Mouse (Mus musculus): Measurements from ENCODE around the gene Eif4ebp2. TPM values are rescaled to one million over a fixed set of nuclear protein-coding genes. Genes with fewer than 3 reads are reported as not detected.
A peak's percentile ranks its signal among the peaks of the same experiment; 100 is the strongest.

Gene Eif4ebp2
- 10 to 100 TPM; 45.2 to 47.5 TPM for total RNA-seq (2021)
- long read RNA-seq, experiment 1, full-length matches to known transcripts = 1 of 11 reads
- long read RNA-seq, experiment 1, partial matches to known transcripts = 0 of 11 reads
- long read RNA-seq, experiment 1, other reads (novel, unspliced or antisense) = 10 of 11 reads
- long read RNA-seq, experiment 2, full-length matches to known transcripts = 10 of 24 reads
- long read RNA-seq, experiment 2, partial matches to known transcripts = 0 of 24 reads
- long read RNA-seq, experiment 2, other reads (novel, unspliced or antisense) = 14 of 24 reads

- H3K27ac ChIP-seq = peak within 1 kb of the TSS; percentile 68
- intact Hi-C loops (cut with DNase I) = no loop called here
- H3K4me3 ChIP-seq = peak within 1 kb of the TSS; percentile 96
- TF ChIP-seq CTCF (IDR thresholded peaks at IDR 0.05) = no peak
- peak; percentile 97 to 98 for DNase-seq (ENCODE audit: extremely low spot score in 1 of 2, low spot score in 2 of 2)
Observed at GRCm38 (mm10) chr10:61452645-61453044, at the start of gene Eif4ebp2. TSS of gene Eif4ebp2 (minus strand) at chr10:61452661.

DNA sequence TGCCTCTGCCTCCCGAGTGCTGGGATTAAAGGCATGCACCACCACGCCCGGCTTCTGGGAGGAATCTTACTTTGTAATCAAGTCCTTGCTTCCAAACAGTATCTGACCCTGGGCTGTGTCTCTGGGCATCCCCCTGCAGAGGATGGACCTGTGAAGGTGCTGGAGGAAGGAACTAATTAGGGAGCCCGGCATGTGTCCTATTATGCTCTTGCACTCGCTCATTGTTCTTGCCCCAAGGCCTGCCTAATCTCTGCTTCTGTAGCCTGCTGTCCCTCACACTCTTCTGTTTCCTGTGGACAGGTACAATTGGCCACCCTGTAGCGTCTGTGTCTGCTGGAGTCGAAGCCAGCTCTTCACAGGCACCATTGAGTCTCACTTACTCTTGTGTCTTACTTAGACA lies 48.3 kb upstream of the Eif4ebp2 start:
- no peak for TF ChIP-seq CTCF (IDR thresholded peaks at IDR 0.05)
- intact Hi-C loops (cut with DNase I) = no loop called here

GRCm38 (mm10) chr10:61499505-61500466 lies 47.3 kb upstream of the Eif4ebp2 start:
- DNase-seq (ENCODE audit: extremely low spot score in 1 of 2, low spot score in 2 of 2) = no peak
- intact Hi-C loops (cut with DNase I) = no loop called here
- Histone ChIP-seq H3K4me3 (no peak overlapping the region), H3K27ac (no peak overlapping the region)
- TF ChIP-seq CTCF (IDR thresholded peaks at IDR 0.05) = no peak

More for the DNA sequence above, 48.3 kb upstream of the Eif4ebp2 start:
- no peak for DNase-seq (ENCODE audit: extremely low spot score in 1 of 2, low spot score in 2 of 2)
- H3K4me3 ChIP-seq = no peak overlapping the region
- no peak overlapping the region for H3K27ac ChIP-seq

DNA sequence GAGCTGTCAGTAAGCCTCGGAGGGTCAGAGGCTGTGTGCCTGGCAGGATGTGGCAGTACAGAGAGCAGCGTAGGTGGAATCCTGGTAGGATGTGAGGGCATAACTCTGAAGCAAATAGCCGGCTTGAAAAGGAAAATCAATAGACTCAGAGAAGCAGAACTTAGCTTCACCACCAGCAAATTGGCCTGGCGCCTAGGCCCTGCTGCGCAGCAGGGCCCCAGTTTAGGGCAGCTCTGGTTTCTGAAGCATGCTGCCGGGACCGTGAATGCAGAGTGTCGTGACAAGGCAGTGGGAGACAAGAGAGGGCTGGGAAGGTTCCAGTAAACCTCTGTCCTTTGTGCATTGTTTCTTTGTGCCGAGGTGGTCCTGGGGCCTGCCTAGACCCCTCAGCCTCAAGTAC lies 43.8 kb upstream of the Eif4ebp2 start:
- Histone ChIP-seq H3K27ac (no peak overlapping the region), H3K4me3 (no peak overlapping the region)
- no peak for TF ChIP-seq CTCF (IDR thresholded peaks at IDR 0.05)
- intact Hi-C loops (cut with DNase I) = no loop called here
- DNase-seq (ENCODE audit: extremely low spot score in 1 of 2, low spot score in 2 of 2) = no peak

DNA sequence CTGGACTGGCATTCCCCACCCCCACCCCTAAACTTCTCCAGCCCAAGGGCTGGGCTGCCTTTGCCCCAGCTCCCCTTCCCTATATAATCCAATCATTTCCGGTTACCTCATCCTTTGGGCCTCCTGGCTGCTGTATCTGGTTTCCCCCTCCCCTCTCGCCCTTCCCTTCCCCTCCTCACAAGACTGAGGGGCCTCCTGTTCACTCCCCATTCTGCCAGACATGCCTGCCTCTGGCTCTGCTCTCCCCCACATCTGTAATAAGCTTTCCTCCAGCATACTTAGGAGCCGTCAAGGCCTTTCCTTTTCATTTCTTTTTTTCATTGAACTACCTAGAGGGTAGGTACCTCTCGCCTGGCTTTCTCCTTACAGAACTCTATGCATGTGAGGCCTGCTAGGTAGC lies 43.0 kb upstream of the Eif4ebp2 start:
- H3K4me3 ChIP-seq = no peak overlapping the region
- DNase-seq (ENCODE audit: extremely low spot score in 1 of 2, low spot score in 2 of 2) = no peak
- intact Hi-C loops (cut with DNase I) = no loop called here
- no peak overlapping the region for H3K27ac ChIP-seq
- TF ChIP-seq CTCF (IDR thresholded peaks at IDR 0.05) = no peak

- no peak overlapping the region for H3K27ac ChIP-seq
- intact Hi-C loops (cut with DNase I) = loop anchor here (1.0 to 2.0 kb wide), 2 partner anchors 111 to 166 kb away; no protein-coding TSS in a partner anchor
- peak; percentile 76 to 83 for DNase-seq (ENCODE audit: extremely low spot score in 1 of 2, low spot score in 2 of 2)
- H3K4me3 ChIP-seq = no peak overlapping the region
- peak; percentile 95 for TF ChIP-seq CTCF (IDR thresholded peaks at IDR 0.05)
Observed at GRCm38 (mm10) chr10:61492040-61492439, 39.6 kb upstream of the Eif4ebp2 start.

GRCm38 (mm10) chr10:61491573-61491972 lies 39.1 kb upstream of the Eif4ebp2 start:
- TF ChIP-seq CTCF (IDR thresholded peaks at IDR 0.05) = no peak
- no peak overlapping the region for H3K27ac ChIP-seq
- intact Hi-C loops (cut with DNase I) = no loop called here
- no peak overlapping the region for H3K4me3 ChIP-seq
- DNase-seq (ENCODE audit: extremely low spot score in 1 of 2, low spot score in 2 of 2) = no peak

- intact Hi-C loops (cut with DNase I) = no loop called here
Observed at GRCm38 (mm10) chr10:61488522-61489110, 36.2 kb upstream of the Eif4ebp2 start.

GRCm38 (mm10) chr10:61486551-61487339 lies 34.3 kb upstream of the Eif4ebp2 start:
- H3K27ac ChIP-seq = no peak overlapping the region
- intact Hi-C loops (cut with DNase I) = no loop called here

More at GRCm38 (mm10) chr10:61488522-61489110, 36.2 kb upstream of the Eif4ebp2 start:
- Histone ChIP-seq H3K4me3 (no peak overlapping the region), H3K27ac (no peak overlapping the region)
- TF ChIP-seq CTCF (IDR thresholded peaks at IDR 0.05) = no peak
- DNase-seq (ENCODE audit: extremely low spot score in 1 of 2, low spot score in 2 of 2) = no peak

DNA sequence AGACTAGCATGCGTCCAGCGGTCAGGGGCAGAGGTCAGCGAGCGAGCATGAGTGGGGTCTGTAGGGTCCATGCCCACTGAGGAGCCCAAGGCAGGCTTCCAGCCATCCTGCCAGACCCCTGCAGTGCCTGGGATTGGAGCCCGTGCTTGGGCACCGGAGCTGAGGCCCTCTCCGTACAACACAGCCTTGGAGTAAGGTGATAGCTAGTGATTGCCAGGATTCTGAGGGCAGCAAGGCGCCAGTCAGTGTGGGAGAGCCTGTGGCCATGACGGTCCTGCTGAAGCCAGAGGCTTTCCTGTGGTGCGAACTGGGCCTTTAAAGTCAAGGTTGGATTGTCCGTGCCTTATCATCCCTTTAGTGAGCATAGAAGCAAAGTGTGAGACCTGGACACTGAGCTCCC lies 32.3 kb upstream of the Eif4ebp2 start:
- TF ChIP-seq CTCF (IDR thresholded peaks at IDR 0.05) = no peak
- Histone ChIP-seq H3K4me3 (no peak overlapping the region), H3K27ac (no peak overlapping the region)
- no peak for DNase-seq (ENCODE audit: extremely low spot score in 1 of 2, low spot score in 2 of 2)
- intact Hi-C loops (cut with DNase I) = no loop called here

More at GRCm38 (mm10) chr10:61486551-61487339, 34.3 kb upstream of the Eif4ebp2 start:
- TF ChIP-seq CTCF (IDR thresholded peaks at IDR 0.05) = no peak
- DNase-seq (ENCODE audit: extremely low spot score in 1 of 2, low spot score in 2 of 2) = no peak
- no peak overlapping the region for H3K4me3 ChIP-seq

- intact Hi-C loops (cut with DNase I) = no loop called here
- no peak for DNase-seq (ENCODE audit: extremely low spot score in 1 of 2, low spot score in 2 of 2)
- no peak for TF ChIP-seq CTCF (IDR thresholded peaks at IDR 0.05)
- H3K27ac ChIP-seq = no peak overlapping the region
- no peak overlapping the region for H3K4me3 ChIP-seq
Observed at GRCm38 (mm10) chr10:61482771-61483170, 30.3 kb upstream of the Eif4ebp2 start.

Measured in left cerebral cortex, adult 2 months (tissue).